Mouse (Mus musculus) CD4-positive, CD25-positive, alpha-beta regulatory T cell, adult 2 months (primary cell): ENCODE measurements at regions not wholly inside any gene's neighbourhood (a gene's known extent, or its start where the extent isn't known, plus 50 kb on each side); places are given as distances from the start of the nearest gene placed in this dataset.

Experiments
- DNase-seq: peaks from one replicate; pipeline ENCODE4 v3.0.0-alpha.2; 2012; ENCODE audit warnings: low read depth, low spot score

GRCm38 (mm10) chr1:14421030-14421429 is 1672.1 kb downstream of the 4930444P10Rik start:
- no peak for DNase-seq

DNA sequence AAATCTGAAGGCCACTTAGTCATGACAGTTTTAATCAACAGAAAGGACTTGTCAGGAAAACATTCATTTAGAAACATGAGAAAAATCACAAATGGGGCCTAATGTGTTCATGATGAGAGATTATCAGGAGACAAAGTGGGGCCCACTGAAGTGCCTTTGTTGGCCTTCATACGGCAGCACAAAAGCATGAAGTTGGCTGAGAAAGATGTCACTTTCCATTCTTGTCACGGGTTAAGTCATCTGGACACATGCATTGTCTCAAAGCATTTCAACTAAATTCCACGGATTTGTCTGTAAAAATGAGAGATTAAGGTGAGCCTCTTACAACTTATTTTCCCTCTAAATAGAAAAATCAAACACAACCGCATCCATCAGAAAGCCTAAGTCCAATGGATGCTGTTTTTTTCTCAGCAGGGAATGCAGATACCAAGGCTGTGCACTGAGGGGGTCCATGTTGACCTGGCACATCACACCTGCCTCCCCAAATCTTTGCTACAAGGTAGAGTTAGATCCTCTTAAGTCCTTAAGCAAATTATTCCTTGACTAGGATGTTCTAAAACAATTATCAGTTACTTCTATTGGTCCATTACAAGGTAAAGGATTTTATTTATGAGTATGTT is 1679.2 kb downstream of the 4930444P10Rik start:
- no peak for DNase-seq

GRCm38 (mm10) chr1:14369957-14370833 is 1722.9 kb downstream of the 4930444P10Rik start:
- DNase-seq = no peak

GRCm38 (mm10) chr1:14359998-14360640 is 1733.0 kb downstream of the 4930444P10Rik start:
- DNase-seq = no peak
